Mouse (Mus musculus) right cerebral cortex, adult 18-20 months (tissue): ENCODE measurements at regions not wholly inside any gene's neighbourhood (a gene's known extent, or its start where the extent isn't known, plus 50 kb on each side); places are given as distances from the start of the nearest gene placed in this dataset.

Experiments used
- DNase-seq: peaks from one replicate; pipeline ENCODE4 v3.0.0; 2022; ENCODE audit warnings: mixed read lengths

DNA sequence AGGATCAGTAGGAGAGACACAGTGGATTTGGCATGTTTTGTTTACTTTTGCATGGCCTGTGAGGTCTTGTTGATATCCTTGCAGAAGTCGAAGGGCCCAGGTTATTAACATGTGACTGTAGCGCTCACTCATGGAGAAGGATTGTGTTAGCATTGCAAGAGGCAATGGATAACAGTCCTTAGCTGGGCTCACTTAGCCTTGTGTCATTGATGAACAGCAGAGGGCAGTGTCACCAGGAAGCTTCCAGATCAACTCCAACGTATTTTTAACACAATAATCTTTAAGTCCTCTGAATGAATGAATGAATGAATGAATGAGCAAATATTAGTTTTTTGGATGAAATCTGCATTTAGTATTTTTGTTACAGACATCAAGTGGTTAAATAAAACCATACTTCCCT lies 133.2 kb upstream of the Car8 start:
- no peak for DNase-seq

DNA sequence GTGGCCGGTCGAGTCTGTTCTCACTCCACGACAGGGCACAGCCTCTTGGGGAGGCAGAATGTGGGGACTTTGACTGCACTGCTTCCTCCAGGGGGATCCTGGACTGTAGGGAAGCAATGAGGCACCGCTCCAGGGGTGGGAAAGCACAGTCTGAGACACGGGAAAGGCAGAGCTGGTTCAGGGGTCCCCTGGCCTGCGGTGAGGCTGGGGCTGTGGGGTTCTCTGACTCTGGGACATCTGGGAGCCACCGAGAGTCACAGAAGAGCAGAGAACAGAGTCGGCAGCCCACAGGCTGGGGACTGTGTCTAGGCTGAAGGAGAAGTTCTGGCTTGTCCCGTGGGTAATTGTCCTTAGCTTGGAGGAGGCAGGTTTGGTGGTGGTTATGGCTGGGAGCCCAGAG lies 131.9 kb upstream of the Car8 start:
- no peak for DNase-seq

GRCm38 (mm10) chr4:8367487-8368276 lies 128.8 kb upstream of the Car8 start:
- DNase-seq = peak; percentile 43

GRCm38 (mm10) chr4:8366978-8367377 lies 128.1 kb upstream of the Car8 start:
- DNase-seq = no peak

DNA sequence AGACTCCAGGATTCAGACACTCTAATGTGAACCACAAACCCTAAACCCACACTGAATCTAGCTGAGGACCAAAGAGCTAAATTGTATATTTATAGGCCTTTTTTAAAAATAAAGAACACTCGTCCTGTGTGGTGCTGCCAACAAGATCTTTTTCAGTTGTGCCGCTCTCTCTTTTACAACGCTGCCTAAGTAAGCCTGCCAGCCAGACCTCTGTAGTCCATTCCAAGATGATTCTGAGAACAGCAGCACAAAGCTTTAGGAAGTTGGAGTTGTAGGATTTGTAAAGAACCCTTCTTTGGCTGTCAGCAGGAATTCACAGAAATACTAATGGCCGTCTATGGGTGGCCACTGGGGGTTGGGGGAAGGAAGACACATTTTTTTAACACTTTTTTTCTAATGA lies 123.6 kb upstream of the Car8 start:
- DNase-seq = no peak

GRCm38 (mm10) chr4:8361931-8362330 lies 123.1 kb upstream of the Car8 start:
- no peak for DNase-seq

- DNase-seq = no peak
Observed at GRCm38 (mm10) chr4:8361305-8361704, 122.5 kb upstream of the Car8 start.

DNA sequence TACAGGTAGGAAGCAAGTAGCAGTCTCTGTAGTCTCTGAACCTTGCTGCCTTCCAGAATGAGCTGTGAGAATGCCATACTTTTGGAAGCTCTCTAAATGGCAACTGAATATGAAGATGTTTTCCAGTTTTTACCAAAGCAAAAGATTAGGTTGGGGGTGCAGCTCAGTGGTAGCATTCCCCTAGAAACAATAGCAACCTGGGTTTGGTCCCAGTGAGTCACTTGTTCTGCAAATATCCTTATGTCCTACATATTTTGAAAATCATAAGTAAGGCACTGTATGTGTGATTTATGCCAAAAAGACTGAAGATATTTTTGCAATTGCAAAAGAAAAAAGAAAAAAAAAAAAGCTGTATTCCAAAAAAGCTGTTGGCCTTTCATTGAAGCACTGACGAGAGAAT lies 118.6 kb upstream of the Car8 start:
- no peak for DNase-seq

DNA sequence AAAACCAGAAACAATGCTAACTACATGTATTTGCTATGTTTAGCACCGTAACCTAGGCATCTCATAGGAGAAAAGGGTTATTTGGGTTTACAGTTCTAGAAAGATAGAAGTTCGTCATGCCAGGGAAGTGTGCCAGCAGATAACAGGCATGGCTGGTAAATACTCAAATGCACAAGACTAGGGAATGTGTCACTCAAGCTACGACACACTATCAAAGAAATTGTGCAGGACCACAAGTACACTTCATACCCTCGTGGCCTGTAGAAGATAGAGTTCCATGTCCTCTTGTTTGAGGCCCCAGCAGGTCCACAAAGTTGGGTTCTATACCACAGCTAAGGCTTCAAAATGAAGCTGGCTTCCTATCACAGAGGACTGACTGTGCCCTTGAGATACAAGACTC lies 103.1 kb upstream of the Car8 start:
- no peak for DNase-seq

DNA sequence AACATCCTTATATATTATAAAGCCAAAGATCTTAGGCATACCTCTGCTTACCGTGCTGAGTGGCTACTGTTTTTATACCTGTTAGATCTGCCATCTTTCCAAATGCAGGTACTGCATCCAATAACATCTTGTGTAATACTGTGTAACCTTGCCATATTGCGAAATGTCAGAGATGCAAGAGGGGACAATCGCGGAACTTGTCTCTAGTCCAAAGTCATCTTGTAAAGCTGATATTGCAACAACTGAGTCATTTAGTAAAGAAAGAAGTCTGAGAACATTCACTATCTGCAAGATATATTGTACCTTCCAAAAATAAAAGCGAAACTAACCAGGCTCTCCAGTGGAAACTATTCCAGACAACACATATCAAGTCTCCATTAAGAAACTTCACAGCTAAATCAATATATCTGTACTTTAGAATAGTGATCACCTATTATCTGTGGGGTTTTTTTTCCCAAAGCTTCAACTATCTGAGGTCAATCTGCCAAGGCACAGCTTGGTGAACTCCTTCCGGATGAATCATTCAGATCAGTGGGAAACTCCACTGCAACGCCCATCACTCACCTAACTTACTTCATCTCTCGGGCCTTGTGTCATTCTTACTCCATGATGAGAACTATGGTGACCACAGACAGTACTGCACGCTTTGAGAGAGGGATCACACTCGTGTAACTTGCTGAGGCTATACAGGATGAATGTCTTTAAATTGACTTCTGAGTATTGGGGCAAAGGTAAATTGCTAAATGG lies 70.6 kb upstream of the Car8 start:
- no peak for DNase-seq

DNA sequence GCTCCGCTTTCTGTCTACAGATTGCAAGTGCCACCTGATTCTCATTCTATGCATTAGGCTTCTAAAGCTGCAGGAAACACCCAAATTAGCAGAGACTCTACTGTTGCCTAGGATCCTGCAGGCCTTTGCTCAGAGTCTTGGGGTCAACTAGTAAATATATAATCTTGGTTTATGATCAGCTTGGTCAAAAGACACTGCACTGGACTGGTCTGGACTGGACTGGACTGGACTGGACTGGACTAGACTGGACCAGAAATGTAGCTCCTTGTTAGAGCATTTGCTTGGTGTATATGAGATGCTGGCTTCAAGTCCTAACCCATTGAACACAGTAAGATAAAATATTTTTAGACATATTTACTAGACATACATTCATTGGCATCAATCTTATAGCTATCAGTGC lies 53.7 kb upstream of the Car8 start:
- no peak for DNase-seq

GRCm38 (mm10) chr4:8291528-8292492 lies 53.0 kb upstream of the Car8 start:
- DNase-seq = no peak

DNA sequence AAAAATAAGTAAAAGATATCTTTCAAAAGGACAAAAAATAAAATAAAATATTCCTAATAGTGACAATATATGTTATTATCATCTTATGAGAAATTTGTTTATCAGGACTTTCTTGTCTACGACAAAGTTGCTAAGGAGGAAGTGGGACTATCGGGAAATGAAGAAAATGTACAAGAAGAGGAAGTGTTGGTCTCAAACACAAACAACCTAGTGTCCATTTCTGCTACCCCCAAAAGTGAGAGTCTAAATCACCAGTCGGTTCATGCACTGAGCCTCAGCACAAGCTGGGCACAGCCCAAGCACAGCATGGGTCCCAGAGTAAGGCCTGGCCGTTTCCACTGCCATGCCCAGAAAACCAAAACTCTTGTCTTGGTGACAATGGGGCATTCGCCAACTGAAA lies 51.1 kb upstream of the Car8 start:
- DNase-seq = no peak
